Mouse (Mus musculus) G1E (cell line): ENCODE data around the gene Unc13d. TPM values are rescaled to one million over a fixed set of nuclear protein-coding genes. Genes with fewer than 3 reads are reported as not detected.

Experiments
- ATAC-seq: 2 replicates; pipeline ENCODE4 v1.8.0; 2016; ENCODE audit warnings: mild to moderate bottlenecking; ENCODE audit not compliant: insufficient number of reproducible peaks, poor library complexity, low FRiP score, severe bottlenecking; ENCODE audit errors: extremely low read depth
- DNase-seq: peaks from one replicate; pipeline ENCODE4 v3.0.0; 2012; ENCODE audit warnings: low spot score
- H3K27me3 ChIP-seq: 2 replicates; pipeline ENCODE4 v1.6.1; 2012; ENCODE audit warnings: mild to moderate bottlenecking, low read length, inconsistent platforms; ENCODE audit not compliant: insufficient read depth
- H3K36me3 ChIP-seq: replicated peaks from 2 replicates; pipeline ENCODE3; 2012; ENCODE audit warnings: mild to moderate bottlenecking, inconsistent platforms
- H3K4me1 ChIP-seq: 2 replicates; pipeline ENCODE4 v1.6.1; 2012; ENCODE audit warnings: low read depth, low read length, inconsistent platforms, mixed read lengths; ENCODE audit not compliant: insufficient read depth
- H3K4me3 ChIP-seq: 2 replicates; pipeline ENCODE4 v1.5.1; 2012; ENCODE audit warnings: low read depth, mild to moderate bottlenecking, inconsistent platforms, low read length, moderate library complexity, mixed read lengths
- H3K9me3 ChIP-seq: replicated peaks from 2 replicates; pipeline ENCODE4 v1.6.1; 2012; ENCODE audit warnings: inconsistent platforms
- CTCF ChIP-seq: IDR thresholded peaks from 2 replicates; pipeline ENCODE4 v1.5.1; 2012; ENCODE audit warnings: low read depth, low read length, inconsistent platforms, mixed read lengths
- GATA1 ChIP-seq: IDR thresholded peaks from 2 replicates; pipeline ENCODE4 v1.6.1; 2012; ENCODE audit warnings: borderline replicate concordance, low read length, inconsistent platforms, mixed read lengths
- GATA2 ChIP-seq: IDR thresholded peaks from 2 replicates; pipeline ENCODE4 v1.6.1; 2012; ENCODE audit warnings: low read depth, low read length, inconsistent platforms, borderline replicate concordance
- POLR2AphosphoS5 ChIP-seq: IDR thresholded peaks from 2 replicates; pipeline ENCODE4 v1.6.1; 2012; ENCODE audit warnings: low read depth, low read length, inconsistent platforms; ENCODE audit not compliant: insufficient replicate concordance
- TAL1 ChIP-seq: conservative IDR thresholded peaks from 2 replicates; pipeline ENCODE4 v1.6.1; 2012; ENCODE audit warnings: low read depth, low read length, inconsistent platforms, mixed read lengths
- polyA plus RNA-seq: library from polyadenylated mRNA; stranded (reverse); fragments of >175 nt; gene quantifications from 2 replicates; pipeline ENCODE4 v1.2.3, GENCODE M21; 2012
- total RNA-seq, 2 experiments: library from RNA; stranded (forward) in 1 of 2; stranded (reverse) in 1 of 2; fragments of 200-1000 nt in 1 of 2; fragments of >200 nt in 1 of 2; fragmentation: Nextera tagmentation in 1 of 2; gene quantifications; 2 replicates each; pipeline ENCODE4 v1.2.3; 2014 to 2017

The Unc13d gene
- total and polyA plus RNA-seq, 3 experiments: 26.1 to 126 (median 63.5) TPM

DNA sequence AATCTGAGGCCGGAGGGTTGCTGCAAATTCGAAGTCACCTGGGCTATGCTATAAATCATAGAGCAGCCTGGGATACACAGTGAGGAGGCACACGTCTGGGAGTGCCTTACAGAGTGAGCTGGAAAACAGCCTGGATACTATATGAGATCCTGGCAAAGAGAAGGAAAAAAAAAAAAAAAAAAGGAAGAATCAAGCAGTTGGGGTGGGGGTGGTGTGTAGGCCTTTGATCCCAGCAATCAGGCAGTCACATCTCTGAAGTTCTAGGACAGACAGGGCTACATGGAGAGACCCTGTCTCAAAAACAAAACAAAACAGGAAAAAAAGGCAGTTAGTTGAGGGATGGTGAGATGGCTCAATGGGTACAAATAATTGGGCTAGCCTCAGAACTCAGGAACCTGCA is 41.1 kb downstream of the Unc13d start:
- H3K36me3 ChIP-seq: peaks cover 77% of the 10 kb centered on the region
- peaks cover 25% of the 10 kb centered on the region for H3K4me1 ChIP-seq
- ATAC-seq (no peak), DNase-seq (no peak)
- no peaks in the 10 kb centered on the region for H3K9me3 ChIP-seq
- TF ChIP-seq CTCF (no peak), GATA1 (no peak), POLR2AphosphoS5 (no peak), GATA2 (no peak), TAL1 (no peak)
- no peak overlapping the region for H3K4me3 ChIP-seq
- H3K27me3 ChIP-seq: no peaks in the 10 kb centered on the region

DNA sequence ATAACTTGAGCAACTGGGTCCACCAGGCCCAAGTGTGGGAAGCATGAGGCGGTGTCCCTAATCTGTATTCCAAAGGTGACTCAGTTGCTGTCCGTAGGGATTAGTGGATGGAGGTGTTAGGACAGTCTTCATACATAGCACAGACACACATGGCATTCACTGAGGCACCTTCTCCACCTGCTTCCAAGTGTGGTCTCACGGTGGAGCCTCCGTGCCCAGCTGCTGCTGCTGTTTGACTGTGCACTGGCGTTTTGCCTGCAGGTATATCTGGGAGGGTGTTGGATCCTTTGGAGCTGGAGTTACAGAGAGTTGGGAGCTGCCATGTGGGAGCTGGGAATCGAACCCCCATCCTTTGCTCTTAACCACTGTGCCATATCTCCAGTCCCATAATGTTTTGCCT is 43.2 kb downstream of the Unc13d start:
- H3K4me1 ChIP-seq: peaks cover 35% of the 10 kb centered on the region
- no peak overlapping the region for H3K4me3 ChIP-seq
- TF ChIP-seq CTCF (no peak), POLR2AphosphoS5 (no peak), TAL1 (no peak), GATA2 (no peak), GATA1 (no peak)
- peaks cover 66% of the 10 kb centered on the region for H3K36me3 ChIP-seq
- ATAC-seq (no peak), DNase-seq (no peak)
- no peaks in the 10 kb centered on the region for H3K27me3 ChIP-seq
- H3K9me3 ChIP-seq: no peaks in the 10 kb centered on the region

- TF ChIP-seq CTCF (no peak), TAL1 (no peak), POLR2AphosphoS5 (no peak; the same call in 1 of the 2 replicates), GATA1 (no peak), GATA2 (no peak)
- Histone ChIP-seq H3K4me3 (peak overlapping the region; percentile 79), H3K9me3 (no peaks in the 10 kb centered on the region), H3K36me3 (peaks cover 35% of the 10 kb centered on the region), H3K27me3 (no peaks in the 10 kb centered on the region), H3K4me1 (peaks cover 47% of the 10 kb centered on the region)
- DNase-seq (no peak), ATAC-seq (peak; percentile 9; the same call in 1 of the 2 replicates)
Measured at GRCm38 (mm10) chr11:116030898-116031845, 46.6 kb downstream of the Unc13d start.

- Histone ChIP-seq H3K4me1 (peaks cover 48% of the 10 kb centered on the region), H3K27me3 (no peaks in the 10 kb centered on the region), H3K36me3 (peaks cover 31% of the 10 kb centered on the region), H3K4me3 (peak within 1 kb of the TSS; percentile 79), H3K9me3 (no peaks in the 10 kb centered on the region)
- ATAC-seq (peak; percentile 88), DNase-seq (peak; percentile 81)
- TF ChIP-seq POLR2AphosphoS5: no peak
- no peak for TF ChIP-seq CTCF
- no peak for TF ChIP-seq GATA2
- no peak for TF ChIP-seq GATA1
- TF ChIP-seq TAL1: no peak
Measured at GRCm38 (mm10) chr11:116030088-116030897, 47.5 kb downstream of the Unc13d start, which contains the start of gene Unk. Gene Unk (plus strand): TSS chr11:116030322.

- Histone ChIP-seq H3K4me1 (peaks cover 49% of the 10 kb centered on the region), H3K27me3 (no peaks in the 10 kb centered on the region), H3K36me3 (peaks cover 23% of the 10 kb centered on the region), H3K4me3 (peak overlapping the region; percentile 79), H3K9me3 (no peaks in the 10 kb centered on the region)
- no peak for ATAC-seq
- no peak for TF ChIP-seq GATA2
- TF ChIP-seq CTCF: no peak
- TF ChIP-seq POLR2AphosphoS5: no peak
- TF ChIP-seq GATA1: no peak
- TF ChIP-seq TAL1: no peak
- no peak for DNase-seq
Measured at GRCm38 (mm10) chr11:116029086-116029865, 48.5 kb downstream of the Unc13d start.
